Mouse (Mus musculus) right cerebral cortex, postnatal 25 days (tissue): ENCODE results near the gene Zfp292.
"Not testable (repeated sequence)": the region's sequence is repeated elsewhere in the genome, so short reads cannot be mapped to it uniquely, and the experiment has no call there.

Experiments used
- DNase-seq: peaks from one replicate; pipeline ENCODE4 v3.0.0; 2022

Gene Zfp292

DNA sequence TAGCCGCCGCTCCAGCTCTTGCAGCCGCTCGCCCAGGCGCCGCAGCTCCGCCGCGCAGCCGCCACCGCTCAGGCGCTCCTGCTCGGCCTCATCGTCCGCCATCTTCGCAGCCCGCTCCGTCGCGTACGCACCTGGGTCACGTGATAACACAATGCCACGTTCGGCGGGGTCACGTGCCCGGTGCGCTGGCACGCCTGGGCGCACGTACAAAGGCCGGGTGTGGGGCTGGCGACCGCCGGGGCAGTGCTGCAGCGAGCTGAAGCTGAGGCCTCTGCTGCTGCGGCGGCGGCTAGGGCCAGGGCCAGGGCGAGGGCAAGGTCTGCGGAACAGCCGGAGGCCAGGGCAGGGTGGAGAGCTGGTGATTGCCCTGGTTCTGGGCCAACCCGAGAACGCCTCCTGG lies at the start of gene Zfp292:
Zfp292 (minus strand) TSS at position 143 of the 400 bp plus-strand sequence.
- DNase-seq, result peak; percentile 96

DNA sequence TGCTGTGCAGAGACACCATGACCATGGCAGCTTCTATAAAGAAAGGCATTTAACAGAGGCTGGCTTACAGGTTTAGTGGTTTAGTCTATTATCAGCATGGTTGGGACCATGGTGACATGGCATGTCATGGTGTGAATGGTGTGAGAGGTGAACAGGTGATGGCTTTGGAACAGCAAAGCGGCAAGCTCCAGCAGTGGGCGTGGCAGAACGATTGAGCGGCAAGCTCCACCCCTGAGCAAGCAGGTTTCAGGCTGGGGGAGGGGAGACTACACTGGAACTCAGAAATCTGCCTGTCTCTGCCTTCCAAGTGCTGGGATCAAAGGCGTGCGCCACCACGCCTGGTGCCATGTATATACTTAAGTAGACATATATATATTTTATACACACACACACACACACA lies 45.6 kb upstream of the Zfp292 start:
- DNase-seq, result not testable (repeated sequence)

DNA sequence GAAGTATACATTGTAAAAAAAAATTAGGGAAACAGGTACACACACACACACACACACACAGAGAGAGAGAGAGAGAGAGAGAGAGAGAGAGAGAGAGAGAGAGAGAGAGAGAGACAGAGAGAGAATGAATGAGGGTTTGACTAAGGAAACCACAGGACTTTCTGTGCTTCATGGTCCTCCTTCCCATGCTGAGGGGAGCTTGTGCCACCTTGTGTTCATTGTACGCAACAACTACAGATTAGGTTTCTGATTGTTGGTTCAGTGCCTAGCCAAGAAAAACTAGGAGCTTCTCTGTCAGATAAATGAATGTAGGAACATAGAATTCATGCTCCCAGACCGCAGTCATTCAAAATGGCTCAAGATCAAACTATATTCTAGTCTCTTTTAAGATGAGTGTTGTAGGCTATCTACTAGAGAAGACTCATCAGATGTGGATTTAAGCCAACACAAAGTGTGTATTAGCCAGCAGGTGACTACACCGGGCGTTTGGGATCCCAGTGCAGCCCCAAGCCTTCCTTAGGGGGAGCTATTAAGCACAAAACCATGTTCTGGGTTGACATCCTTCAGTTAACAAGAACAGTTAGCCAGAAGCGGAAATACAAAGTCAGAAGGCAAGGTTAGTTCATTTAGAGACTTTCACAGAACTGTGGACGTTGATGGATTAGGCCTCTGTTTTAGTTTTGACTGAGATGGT lies 39.6 kb upstream of the Zfp292 start:
- DNase-seq, result peak; percentile 18

DNA sequence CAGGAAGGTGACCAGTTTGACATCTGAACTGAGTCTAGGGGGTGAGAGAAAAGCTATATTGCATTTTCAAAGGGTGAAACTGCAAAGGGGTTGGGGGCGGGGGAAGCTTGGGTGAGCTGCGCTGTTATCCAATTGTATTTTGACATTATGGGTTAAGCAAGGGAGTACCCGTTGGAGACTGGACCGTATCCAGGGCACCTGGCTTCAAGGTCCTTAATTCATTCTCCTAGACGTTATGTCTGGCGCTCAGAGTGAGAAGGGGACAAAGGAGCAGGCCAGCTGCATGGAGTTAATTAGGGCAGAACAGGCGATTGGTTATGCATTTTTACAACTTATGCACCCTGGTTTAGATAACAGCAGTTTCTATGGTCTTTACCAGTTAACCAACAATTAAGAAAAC lies 34.6 kb upstream of the Zfp292 start:
- no peak for DNase-seq

DNA sequence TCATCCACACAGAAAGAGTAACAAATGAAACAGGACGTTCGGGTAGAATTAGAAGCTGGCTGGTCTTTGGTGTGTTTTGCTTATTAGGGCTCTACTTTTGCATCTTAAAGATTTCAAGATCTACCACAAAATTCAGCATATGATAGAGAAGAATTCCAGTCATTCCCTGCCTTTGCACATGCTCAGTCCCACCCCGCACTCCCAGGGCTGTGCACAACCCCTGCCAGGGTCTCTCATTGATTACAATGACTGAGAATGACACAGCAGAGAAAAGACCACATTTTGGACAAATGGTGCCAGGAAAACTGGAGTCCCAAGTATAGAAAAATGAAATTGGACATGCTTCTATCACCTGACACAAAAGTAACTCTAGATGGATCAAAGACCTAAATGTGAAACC lies 29.4 kb upstream of the Zfp292 start:
- DNase-seq, result no peak

DNA sequence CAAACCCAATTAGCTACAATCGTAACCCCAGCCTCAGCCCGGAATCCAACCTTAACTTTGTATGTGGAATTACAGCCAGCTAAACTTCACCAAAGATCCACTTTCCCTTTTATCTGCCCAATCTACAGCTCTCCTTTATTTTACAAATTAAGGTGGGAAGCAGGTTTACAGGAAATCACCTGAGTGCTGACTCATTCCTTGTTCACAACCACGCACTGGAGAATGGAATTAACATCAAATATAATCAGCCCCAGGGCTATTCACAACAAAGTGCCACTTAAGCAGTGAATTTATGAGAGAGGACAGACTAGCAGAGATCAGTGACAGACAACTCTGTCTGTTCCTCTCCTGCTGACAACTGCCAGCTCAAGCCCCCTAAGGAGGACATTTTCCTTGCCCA lies 28.6 kb upstream of the Zfp292 start:
- DNase-seq, result no peak

DNA sequence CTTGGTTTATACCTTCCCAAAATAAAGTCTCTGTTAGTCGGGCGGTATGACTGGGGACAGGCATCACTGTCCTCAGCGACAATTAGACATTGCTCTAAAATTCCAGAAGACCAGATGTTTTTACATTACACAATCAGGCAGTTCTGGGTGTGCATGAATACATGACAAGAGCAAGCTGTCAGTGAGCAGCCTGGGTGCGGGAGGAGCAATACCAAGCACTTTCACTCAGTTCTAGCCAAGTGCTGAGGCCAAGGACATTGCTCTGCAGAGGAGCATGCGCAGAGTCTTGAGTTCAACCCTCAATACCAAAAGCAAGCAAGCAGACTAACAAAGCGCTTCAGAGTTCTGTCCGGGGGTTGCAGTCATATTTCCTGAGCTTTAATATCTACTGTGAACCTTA lies 25.4 kb upstream of the Zfp292 start:
- no peak for DNase-seq

DNA sequence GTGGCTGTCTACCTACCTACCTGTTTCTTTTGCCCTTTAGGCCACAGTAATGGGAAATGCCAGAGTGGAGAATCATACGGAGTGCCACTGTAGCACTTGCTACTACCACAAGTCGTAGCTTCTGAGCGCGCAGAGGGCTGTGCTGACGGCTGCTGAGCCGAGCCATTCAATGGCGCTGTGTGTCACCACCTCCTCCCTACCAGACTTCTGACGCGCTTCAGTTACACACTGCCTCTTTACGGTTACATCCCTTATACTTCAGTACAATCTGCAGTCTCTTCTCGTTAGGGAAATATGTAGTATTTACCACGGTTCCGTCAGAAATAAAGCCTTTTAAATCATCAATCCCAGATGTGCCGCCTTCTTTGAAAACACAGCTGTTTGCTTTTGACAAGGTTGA lies 24.3 kb upstream of the Zfp292 start:
- DNase-seq, result no peak

DNA sequence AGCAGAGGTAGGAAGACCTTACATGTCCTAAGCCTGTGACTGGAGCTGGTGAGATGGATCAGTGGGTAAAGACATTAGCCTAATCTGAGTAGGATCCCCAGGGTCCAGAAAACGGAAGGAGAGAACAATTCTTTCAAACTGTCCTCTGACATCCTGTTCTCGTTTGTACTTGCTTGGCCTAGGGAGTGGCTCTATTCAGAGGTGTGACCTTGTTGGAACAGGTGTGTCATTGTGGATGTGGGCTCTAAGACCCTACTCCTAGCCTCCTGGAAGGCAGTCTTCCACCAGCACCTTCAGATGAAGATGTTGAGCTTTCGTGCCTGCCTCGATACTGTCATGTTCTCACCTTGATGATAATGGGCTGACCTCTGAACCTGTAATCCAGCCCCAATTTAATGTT lies 23.4 kb upstream of the Zfp292 start:
- no peak for DNase-seq

DNA sequence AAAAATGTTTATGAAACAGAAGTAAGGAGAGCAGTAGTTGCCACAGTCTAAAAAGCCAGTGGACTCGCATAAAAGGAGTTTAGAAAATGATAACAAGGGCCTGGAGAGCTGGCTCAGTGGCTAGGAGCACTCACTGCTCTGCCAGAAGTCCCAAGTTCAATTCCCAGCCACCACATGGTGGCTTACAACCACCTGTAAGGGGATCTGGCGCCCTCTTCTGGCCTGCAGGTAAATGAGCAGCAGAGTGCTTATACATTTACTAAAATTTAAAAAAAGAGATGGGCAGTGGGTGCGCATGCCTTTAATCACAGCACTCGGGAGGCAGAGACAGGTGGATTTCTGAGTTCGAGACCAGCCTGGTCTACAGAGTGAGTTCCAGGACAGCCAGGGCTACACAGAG lies 22.6 kb upstream of the Zfp292 start:
- no peak for DNase-seq

DNA sequence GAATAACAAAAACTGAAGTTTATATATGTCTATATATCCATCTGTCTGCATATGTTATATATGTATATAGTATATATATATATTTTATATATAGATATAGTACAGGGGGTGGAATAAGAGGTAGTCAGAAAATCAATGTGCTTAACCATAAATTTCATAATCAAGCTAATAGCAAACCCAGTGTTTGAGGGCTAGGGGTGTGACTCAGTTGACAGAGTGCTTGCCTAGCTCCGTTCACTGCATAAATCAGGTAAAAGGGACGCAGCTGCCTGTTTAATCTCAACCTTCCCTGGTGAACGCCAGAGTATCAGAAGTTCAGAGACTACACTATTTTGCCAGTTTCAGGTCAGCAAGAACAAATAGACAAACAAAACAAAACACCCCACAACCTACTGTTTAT lies 18.8 kb upstream of the Zfp292 start:
- DNase-seq, result not testable (repeated sequence)

DNA sequence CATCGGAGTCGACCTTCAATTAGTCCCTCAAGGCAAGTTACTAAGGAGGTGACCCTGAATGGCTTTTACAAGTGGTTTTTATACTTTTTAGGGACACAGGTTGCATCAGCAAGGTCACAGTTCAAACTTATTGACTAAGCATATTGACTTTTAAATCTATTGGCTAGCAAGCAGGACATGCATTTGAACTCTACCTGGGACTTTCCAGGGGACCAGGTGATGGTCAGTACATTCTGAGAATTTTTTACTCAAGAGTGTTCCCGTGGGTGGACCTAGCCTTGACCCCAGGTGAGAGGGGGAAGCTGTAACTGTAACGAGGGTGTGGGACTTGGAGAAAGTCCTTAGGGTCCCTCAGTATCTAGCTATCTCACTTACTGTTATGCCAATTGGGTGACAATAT lies 18.4 kb upstream of the Zfp292 start:
- DNase-seq, result no peak

DNA sequence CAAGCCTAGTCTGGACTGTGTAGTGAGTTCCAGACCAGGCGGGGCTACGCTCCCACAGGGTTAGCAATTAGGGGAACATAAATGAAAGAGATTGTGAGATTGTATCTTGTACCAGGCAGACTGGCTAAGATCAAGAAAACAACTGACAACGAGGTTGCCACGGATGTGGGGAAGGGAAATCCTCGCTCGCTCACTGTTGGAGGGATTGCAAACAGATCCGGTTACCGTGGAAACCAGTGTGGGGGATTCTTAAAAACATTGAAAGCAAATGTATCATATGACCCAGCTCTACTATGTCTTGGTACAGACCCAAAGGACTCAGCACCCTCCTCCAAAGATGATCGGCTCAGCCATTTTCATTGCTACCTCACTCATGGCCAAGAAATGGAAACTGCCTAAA lies 17.4 kb upstream of the Zfp292 start:
- no peak for DNase-seq

DNA sequence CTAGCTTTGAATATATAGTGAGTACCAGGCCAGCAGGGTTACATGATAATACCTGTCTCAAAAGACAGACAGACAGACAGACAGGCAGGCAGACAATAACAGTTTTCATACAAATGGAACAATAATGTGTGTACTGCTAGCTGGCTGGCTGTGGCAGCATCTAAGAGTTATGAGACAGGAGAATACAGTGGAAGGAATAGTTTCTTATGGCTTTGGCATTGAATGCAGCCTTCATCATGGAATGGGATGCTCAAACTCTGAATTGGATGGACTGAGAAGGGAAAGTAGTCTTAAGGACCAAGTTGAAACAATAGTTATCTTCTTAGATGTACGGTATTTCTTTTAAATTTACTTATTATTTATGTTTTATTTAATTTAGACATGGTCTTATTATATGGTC lies 16.6 kb upstream of the Zfp292 start:
- DNase-seq, result no peak

DNA sequence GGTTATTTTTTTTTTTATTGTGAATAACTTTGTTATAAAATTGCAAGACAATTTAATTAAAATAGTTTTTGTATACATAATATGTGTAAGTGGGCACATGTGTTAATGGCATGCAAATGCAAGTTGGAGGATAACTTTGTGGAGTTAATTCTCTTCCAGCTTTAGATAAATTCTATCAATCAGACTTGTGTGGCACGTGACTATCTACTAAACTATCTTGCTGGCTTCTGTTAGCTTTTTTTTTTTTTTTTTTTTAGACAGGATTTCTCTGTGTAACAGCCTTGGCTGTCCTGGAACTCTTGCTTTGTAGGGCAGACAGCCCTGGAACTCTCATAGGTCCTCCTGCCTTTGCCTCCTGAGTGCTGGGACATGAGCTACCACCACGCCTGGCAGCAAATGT lies 15.7 kb upstream of the Zfp292 start:
- DNase-seq, result no peak

DNA sequence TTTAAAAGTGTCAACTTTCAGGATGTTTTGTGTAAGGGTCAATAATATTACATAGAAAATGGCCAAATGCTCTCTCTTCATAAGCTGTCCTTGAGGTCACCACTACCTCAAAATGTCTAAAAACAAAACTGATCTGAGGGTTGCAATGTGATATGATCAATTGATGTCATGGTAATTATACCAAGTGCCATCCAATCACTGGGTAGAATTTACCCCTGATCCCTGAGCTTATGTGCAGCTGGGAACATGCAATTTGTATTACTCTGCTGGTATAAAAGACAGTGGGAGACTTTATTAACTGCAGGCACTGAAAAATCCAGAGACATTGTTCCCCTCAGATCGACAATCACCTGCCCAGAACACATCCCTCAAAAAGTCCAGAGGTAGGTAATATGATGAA lies 10.7 kb upstream of the Zfp292 start, which contains the start of gene Cga:
Cga (plus strand) TSS at position 301 of the 400 bp plus-strand sequence.
- DNase-seq, result no peak

DNA sequence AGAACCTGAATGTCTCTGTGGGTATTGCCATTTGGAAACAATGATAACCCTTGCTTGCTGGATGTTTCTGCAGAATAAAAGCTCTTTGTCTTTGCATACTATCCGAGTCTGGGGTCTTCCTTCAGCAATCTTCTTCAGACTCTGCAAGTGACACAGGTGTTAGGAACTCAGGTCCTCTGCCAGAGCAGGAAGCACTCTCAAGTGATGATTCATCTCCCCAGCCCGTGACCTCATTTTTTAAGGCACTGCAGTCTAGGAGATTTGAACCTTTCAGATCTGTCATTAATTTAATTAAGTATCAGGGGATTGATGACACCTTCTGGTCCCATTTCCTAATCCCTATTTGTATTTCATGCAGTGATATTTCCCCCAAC lies 7.0 kb upstream of the Zfp292 start:
- no peak for DNase-seq

DNA sequence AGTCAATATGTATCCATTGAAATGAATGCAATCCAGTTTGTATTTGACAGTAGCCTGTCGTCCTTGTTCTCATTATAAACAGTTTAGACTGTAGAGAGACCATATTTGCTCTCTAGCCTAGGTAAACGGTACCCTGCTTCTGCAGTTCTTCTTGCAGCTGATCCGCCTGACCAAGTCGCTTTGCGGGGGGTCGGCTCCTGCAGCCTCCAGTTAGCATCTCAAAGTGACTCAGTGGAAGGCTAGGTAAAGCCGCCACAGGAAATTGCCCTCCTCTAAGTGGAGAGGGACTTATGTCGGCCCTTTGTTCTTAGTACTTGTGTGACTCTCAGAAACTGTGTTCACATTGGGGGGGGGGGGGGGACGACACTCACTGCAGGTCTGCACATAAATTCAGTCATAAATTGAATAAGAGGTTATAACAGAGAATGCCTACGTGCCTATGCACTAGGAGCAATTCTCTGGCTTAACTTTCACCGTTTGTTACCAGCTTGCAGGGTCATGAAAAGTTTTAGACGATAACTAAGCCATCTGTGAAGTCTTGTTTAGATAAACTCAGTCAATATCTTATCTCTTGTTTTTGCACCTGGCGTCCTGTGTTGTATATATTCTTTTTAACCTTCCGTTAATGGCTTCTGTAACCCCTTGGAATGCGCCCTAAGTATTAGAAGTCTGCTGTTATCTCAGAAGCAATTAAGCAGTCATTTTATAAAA lies 6.5 kb upstream of the Zfp292 start:
- DNase-seq, result no peak

DNA sequence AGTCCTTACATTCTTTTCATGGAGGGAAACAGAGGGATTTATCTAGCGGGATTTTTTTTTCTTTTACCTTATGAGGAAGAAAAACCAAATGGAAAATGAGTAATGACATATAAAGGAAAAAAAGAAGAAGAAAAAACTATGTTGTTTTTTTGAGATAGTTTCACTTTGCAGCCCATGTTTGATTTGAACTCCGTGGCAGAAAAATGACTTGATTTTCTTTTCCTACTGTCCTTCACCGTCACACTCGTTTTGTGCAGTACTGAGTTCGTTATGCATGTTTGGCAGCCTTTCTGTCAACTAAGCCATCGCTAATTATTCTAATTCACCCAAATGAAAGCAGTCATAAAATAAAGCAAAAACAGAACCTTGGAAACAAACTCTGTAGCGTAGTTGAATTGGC lies 4.5 kb upstream of the Zfp292 start:
- no peak for DNase-seq

DNA sequence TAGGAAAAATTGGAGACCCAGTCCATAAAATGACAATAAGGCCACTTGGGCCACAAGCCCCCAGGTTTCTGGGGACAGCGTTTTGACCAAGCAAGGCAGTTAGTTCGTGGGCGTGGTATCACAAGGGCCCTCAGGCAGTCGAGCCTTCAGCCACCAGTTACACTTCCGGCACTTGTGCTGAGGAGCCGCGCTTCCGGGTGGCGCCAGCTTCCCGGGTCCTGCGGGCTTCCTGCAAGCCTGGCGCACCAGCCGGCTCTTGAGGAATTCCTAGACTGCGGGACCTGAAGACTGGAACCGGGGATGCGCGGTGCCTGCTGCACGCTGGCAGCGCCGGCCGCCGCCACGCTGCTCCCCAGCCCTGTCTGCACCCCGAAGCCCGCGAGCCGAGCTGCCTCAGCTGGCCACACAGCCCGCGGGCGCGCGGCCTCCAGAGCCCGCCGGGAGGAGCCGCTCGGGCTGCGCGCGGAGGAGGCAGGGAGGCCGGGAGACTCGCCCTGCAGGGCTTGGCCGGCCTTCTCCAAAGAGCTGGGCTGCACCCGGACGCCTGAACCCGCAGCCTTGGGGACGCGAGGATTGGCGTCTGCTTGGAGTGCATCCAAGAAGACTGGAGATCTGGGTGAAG lies 3.8 kb upstream of the Zfp292 start:
- peak; percentile 82 for DNase-seq

DNA sequence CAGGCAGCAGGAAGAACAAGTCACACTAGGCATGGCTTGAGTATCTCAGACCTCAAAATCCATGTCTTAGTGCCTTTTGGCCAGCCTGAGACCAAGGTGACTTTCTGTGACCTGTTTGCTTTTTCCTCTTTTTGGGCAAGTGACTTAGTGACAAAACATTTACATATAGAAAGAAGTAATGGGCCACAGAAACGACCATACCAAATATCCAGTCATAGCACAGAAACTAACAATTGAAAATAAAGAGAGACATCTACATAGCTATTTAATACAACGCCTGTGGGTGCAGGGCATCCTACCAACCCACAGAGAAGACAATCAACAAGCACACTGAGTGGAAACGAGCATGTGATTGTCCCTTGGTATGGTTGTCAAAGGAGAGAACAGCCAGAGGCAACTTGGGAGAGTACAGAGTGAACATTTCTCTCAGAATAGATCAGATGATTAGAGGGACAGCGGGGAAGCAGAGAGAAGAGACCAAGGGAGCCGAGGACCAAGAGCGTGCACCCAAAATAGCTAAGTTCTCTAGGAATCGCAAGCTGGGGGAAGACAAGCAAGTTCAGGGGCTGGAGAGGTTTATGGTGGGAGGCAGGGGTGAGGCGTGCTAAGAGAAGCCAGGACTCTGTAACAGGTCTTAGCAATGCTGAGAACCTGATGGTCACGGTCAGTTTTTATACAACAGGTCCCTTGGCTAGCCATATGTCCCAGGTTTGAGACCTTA lies 3.0 kb upstream of the Zfp292 start:
- no peak for DNase-seq

DNA sequence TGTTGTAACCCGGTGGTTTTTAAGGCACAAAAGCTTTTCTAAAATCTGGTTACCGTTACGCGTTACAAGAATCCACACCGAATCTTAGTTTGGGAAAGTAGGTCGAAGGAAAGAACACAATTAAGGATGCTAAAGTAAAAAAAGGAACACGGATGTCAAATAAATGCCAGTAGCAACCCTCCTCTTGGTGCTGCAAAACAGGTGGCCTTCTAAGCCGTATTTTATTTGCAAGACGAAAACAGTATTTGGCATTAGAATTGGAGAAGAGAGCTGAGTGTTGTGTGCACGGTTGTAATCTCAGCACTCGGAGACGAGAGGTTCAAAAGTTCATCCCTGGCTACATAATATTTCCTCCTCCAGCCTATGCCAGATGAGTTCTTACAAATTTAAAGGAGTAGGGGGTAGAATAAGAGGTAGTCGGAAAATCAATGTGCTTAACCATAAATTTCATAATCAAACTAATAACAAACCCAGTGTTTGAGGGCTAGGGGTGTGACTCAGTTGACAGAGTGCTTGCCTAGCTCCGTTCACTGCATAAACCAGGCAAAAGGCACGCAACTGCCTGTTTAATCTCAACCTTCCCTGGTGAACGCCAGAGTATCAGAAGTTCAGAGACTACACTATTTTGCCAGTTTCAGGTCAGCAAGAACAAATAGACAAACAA lies 738 bp upstream of the Zfp292 start:
- DNase-seq, result no peak

DNA sequence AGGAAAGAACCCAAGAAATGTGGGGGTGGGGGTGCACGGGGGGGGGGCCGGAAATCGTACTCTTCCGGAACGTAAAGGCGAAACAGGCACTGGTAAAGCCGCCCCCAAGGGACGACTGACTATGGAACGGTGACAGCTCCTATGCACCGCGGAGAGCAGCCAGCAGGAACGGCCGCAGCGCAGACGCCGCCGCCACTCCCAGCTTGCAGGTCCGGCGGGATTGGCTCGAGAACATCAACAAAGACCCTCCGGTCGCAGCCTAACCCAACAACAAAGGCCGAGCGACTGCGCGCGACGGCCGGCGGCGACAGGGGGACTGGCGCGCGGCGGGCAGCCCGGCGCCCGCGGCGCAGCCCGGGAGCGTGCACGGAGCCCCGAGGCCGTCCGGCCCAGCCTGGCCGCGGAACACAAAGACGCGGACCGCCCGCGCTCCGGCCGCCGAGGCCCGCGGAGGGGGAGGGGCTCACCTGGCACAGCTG lies 430 bp downstream of the Zfp292 start:
- DNase-seq, result no peak
